Mouse (Mus musculus) midbrain, embryonic 14.5 days (tissue): ENCODE measurements at regions not wholly inside any gene's neighbourhood (a gene's known extent, or its start where the extent isn't known, plus 50 kb on each side); places are given as distances from the start of the nearest gene placed in this dataset.

Experiments
- ATAC-seq: fragments of 200-750 bp; cut with Nextera tagmentation; 2 replicates; pipeline ENCODE4 v1.8.0; 2017; ENCODE audit warnings: moderate number of reproducible peaks, moderate library complexity; ENCODE audit not compliant: low FRiP score, low TSS enrichment
- DNase-seq: peaks from one replicate; pipeline ENCODE4 v3.0.0-alpha.2; 2015
- H3K27ac ChIP-seq: fragments of 300-500 bp; sonication (generic); replicated peaks from 2 replicates; pipeline ENCODE4 v1.5.1; 2014; ENCODE audit warnings: mild to moderate bottlenecking, low read depth, low read length, moderate library complexity
- H3K27me3 ChIP-seq: fragments of 300-500 bp; sonication (generic); 2 replicates; pipeline ENCODE4 v1.6.1; 2014; ENCODE audit warnings: low read length, control low read depth, mixed read lengths; ENCODE audit not compliant: control insufficient read depth, insufficient read depth
- H3K36me3 ChIP-seq: fragments of 300-500 bp; sonication (generic); 2 replicates; pipeline ENCODE4 v1.6.1; 2014; ENCODE audit warnings: low read length, control low read depth; ENCODE audit not compliant: control insufficient read depth, insufficient read depth
- H3K4me1 ChIP-seq: fragments of 300-500 bp; sonication (generic); 2 replicates; pipeline ENCODE4 v1.6.1; 2014; ENCODE audit warnings: mild to moderate bottlenecking, antibody characterized with exemption, low read length, control low read depth; ENCODE audit not compliant: control insufficient read depth, insufficient read depth
- H3K4me2 ChIP-seq: fragments of 300-500 bp; sonication (generic); 2 replicates; pipeline ENCODE4 v1.6.1; 2014; ENCODE audit warnings: mild to moderate bottlenecking, low read length, moderate library complexity
- H3K4me3 ChIP-seq: fragments of 300-500 bp; sonication (generic); replicated peaks from 2 replicates; pipeline ENCODE4 v1.5.1; 2014; ENCODE audit warnings: low read depth, low read length
- H3K9ac ChIP-seq: fragments of 300-500 bp; sonication (generic); replicated peaks from 2 replicates; pipeline ENCODE4 v1.6.1; 2014; ENCODE audit warnings: mild to moderate bottlenecking, low read length, moderate library complexity
- H3K9me3 ChIP-seq: fragments of 300-500 bp; sonication (generic); 2 replicates; pipeline ENCODE4 v1.6.1; 2016; ENCODE audit warnings: low read length, control low read depth, mixed read lengths; ENCODE audit not compliant: control insufficient read depth
- WGBS: fragments of 180-500 bp; shearing (Covaris S2); extraction: QIAGEN DNeasy Blood & Tissue Kit; methylation state at CpG from one replicate; pipeline ENCODE4 v1.1.7; 2014; 5-methylcytosine and 5-hydroxymethylcytosine counted together

DNA sequence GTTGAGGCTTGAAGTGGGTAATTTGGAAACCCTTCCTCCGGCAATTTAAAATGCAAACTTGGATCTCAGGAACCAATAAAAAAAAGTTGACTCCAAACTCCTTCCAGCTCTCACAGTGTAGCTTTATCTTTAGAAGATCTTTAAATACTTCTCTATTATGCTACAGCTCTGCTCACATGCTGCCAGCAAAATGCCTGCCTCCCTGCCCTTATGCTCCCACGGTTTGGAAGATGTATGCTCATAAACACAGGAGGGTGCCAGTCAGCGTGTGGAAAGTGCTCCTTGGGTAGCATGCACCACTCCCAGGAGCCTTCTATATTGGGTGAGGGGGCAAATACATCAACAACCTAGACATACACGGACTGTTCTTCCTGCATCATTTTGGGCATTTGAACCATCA, 123.2 kb upstream of the Arl4c start:
- no peak overlapping the region for H3K4me3 ChIP-seq
- no peak overlapping the region for H3K9ac ChIP-seq
- H3K9me3 ChIP-seq = no peaks in the 10 kb centered on the region
- 90% methylated on average over 4 of the region's 4 CpGs for WGBS
- H3K36me3 ChIP-seq = no peaks in the 10 kb centered on the region
- no peak overlapping the region for H3K4me2 ChIP-seq
- H3K4me1 ChIP-seq = no peaks in the 10 kb centered on the region
- no peak overlapping the region for H3K27ac ChIP-seq
- ATAC-seq = no peak
- no peak for DNase-seq
- no peaks in the 10 kb centered on the region for H3K27me3 ChIP-seq

GRCm38 (mm10) chr1:88838661-88839274, 136.7 kb upstream of the Arl4c start:
- WGBS = 22% methylated on average over 11 of the region's 11 CpGs
- no peaks in the 10 kb centered on the region for H3K27me3 ChIP-seq
- no peaks in the 10 kb centered on the region for H3K36me3 ChIP-seq
- no peak overlapping the region for H3K4me2 ChIP-seq
- H3K27ac ChIP-seq = no peak overlapping the region
- H3K4me1 ChIP-seq = peaks cover 17% of the 10 kb centered on the region
- peak; percentile 56 for DNase-seq
- H3K9me3 ChIP-seq = no peaks in the 10 kb centered on the region
- H3K4me3 ChIP-seq = no peak overlapping the region
- no peak overlapping the region for H3K9ac ChIP-seq
- ATAC-seq = no peak

- H3K9me3 ChIP-seq = no peaks in the 10 kb centered on the region
- peaks cover 17% of the 10 kb centered on the region for H3K4me1 ChIP-seq
- no peak overlapping the region for H3K4me3 ChIP-seq
- H3K27me3 ChIP-seq = no peaks in the 10 kb centered on the region
- no peak overlapping the region for H3K4me2 ChIP-seq
- WGBS = 4% methylated on average over 3 of the region's 3 CpGs
- H3K27ac ChIP-seq = peak overlapping the region; percentile 78
- no peak overlapping the region for H3K9ac ChIP-seq
- H3K36me3 ChIP-seq = no peaks in the 10 kb centered on the region
- DNase-seq = no peak
- no peak for ATAC-seq
Measured at GRCm38 (mm10) chr1:88839407-88839976, 137.5 kb upstream of the Arl4c start.

DNA sequence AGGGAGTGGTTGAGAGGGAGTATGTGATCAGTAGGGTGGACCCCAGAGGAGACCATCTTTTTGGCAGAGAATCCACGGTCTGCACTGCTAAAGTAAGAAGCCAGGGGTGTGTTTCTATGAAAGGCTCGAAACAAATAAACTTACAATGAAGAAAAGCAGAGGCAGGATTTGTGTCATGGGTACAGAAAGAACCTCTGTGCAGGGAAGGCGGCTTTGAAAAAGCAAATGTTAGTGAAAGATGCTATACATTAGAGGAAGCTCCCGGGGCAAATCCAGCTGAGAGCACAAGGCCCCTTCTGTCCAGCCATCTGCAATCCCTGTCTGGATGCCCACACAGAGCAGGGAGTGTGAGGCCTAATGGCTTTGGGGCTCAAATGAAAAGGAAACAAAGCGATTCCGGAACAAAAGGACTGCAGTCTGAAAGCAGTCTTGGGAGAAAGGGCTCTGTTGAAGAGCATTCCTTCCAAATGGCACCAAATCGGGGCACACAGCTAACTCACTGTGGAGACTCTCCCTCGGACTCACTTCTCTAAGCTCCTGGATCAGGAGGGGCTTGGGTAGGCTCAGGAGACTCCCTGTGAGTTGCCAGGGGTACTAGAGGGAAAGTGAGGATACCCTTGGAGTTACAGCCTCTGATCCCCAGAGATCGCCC, 138.1 kb upstream of the Arl4c start:
- Histone ChIP-seq H3K4me1 (peaks cover 17% of the 10 kb centered on the region), H3K4me2 (no peak overlapping the region), H3K36me3 (no peaks in the 10 kb centered on the region), H3K9ac (0 out of 2 replicates have a peak overlapping the region, but pooled peaks have one; percentile 3), H3K4me3 (no peak overlapping the region), H3K9me3 (no peaks in the 10 kb centered on the region), H3K27me3 (no peaks in the 10 kb centered on the region), H3K27ac (peak overlapping the region; percentile 78)
- WGBS = 8% methylated on average over 9 of the region's 9 CpGs
- ATAC-seq (peak; percentile 64), DNase-seq (peak; percentile 66)

DNA sequence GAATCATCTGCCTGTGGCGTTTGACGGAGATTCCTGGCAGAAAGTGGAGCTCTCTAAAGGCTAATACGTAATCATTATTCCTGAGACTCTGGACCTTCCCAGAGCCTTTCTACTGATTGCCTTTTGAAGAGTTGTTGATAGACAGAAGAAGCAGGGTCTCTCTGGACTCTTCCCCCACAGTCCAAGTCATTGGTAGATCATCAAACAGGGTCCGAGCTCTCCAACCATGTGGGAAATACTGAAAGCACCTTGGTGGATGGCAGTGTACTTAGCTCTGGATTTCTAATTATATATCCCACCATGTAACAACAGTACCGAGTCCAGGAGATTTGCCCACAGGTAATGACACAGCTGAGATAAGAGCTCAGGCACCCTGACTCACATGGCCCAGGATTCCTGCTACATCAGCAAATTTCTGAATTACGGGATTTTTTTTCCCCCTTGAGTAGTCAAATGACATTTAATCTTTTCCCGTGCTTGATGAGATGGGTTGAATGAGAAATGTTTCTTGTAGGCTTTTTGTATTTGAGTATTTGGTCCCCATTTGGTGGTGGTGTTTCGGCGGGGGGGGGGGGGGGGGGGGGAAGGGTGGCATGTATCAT, 139.1 kb upstream of the Arl4c start:
- Histone ChIP-seq H3K9me3 (no peaks in the 10 kb centered on the region), H3K27me3 (no peaks in the 10 kb centered on the region), H3K4me1 (peaks cover 17% of the 10 kb centered on the region), H3K36me3 (no peaks in the 10 kb centered on the region), H3K4me3 (no peak overlapping the region), H3K9ac (no peak overlapping the region), H3K27ac (0 out of 2 replicates have a peak overlapping the region, but pooled peaks have one; percentile 46), H3K4me2 (no peak overlapping the region)
- DNase-seq = no peak
- WGBS = 79% methylated on average over 8 of the region's 9 CpGs
- no peak for ATAC-seq

- peak overlapping the region; percentile 68 for H3K27ac ChIP-seq
- H3K4me1 ChIP-seq = peaks cover 15% of the 10 kb centered on the region
- H3K36me3 ChIP-seq = no peaks in the 10 kb centered on the region
- H3K9me3 ChIP-seq = no peaks in the 10 kb centered on the region
- H3K9ac ChIP-seq = no peak overlapping the region; the same call in 1 of the 2 replicates
- no peaks in the 10 kb centered on the region for H3K27me3 ChIP-seq
- ATAC-seq (no peak; the same call in 1 of the 2 replicates), DNase-seq (peak; percentile 72)
- H3K4me3 ChIP-seq = no peak overlapping the region
- 38% methylated on average over 16 of the region's 16 CpGs for WGBS
- H3K4me2 ChIP-seq = peak overlapping the region; percentile 10
Measured at GRCm38 (mm10) chr1:88847333-88848091, 145.5 kb upstream of the Arl4c start.

DNA sequence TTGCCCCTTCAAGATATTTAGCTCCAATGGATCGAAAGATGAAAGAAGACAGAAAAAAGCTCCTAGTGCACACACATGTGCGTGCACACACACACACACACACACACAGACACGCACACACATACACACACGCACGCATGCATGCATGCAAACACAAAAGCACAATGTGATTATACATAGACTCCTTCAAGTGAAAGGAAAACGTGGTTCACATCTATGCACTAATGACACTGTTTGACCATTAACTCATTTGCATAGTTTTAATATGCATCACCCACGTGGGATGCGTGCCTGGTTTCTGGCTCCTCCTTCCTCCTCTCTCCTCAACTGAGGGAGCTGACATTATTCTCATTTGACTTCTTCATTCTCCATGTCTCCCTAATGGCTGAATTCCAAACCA, 146.2 kb upstream of the Arl4c start:
- H3K27ac ChIP-seq = peak overlapping the region; percentile 68; the same call in 1 of the 2 replicates
- H3K9ac ChIP-seq = no peak overlapping the region
- DNase-seq = peak; percentile 61
- WGBS = 69% methylated on average over 8 of the region's 8 CpGs
- ATAC-seq = no peak
- no peak overlapping the region for H3K4me2 ChIP-seq
- H3K4me1 ChIP-seq = peaks cover 15% of the 10 kb centered on the region
- no peaks in the 10 kb centered on the region for H3K36me3 ChIP-seq
- no peaks in the 10 kb centered on the region for H3K27me3 ChIP-seq
- no peaks in the 10 kb centered on the region for H3K9me3 ChIP-seq
- H3K4me3 ChIP-seq = no peak overlapping the region

- DNase-seq (no peak), ATAC-seq (no peak)
- no peaks in the 10 kb centered on the region for H3K27me3 ChIP-seq
- H3K4me1 ChIP-seq = peaks cover 15% of the 10 kb centered on the region
- WGBS = 86% methylated on average over 5 of the region's 5 CpGs
- H3K9ac ChIP-seq = no peak overlapping the region
- H3K27ac ChIP-seq = no peak overlapping the region
- no peaks in the 10 kb centered on the region for H3K9me3 ChIP-seq
- H3K36me3 ChIP-seq = no peaks in the 10 kb centered on the region
- H3K4me3 ChIP-seq = no peak overlapping the region
- H3K4me2 ChIP-seq = no peak overlapping the region
Measured at GRCm38 (mm10) chr1:88849421-88849820, 147.4 kb upstream of the Arl4c start.
